Mouse (Mus musculus) liver, adult 2 months (tissue): ENCODE data around the gene Cd52. TPM values are rescaled to one million over a fixed set of nuclear protein-coding genes. Genes with fewer than 3 reads are reported as not detected.

Experiments
- DNase-seq: peaks from one replicate; pipeline ENCODE4 v3.0.0-alpha.2; 2011; ENCODE audit warnings: low read depth, low spot score; ENCODE audit errors: extremely low read depth
- H3K27ac ChIP-seq: fragments of 200-500 bp; replicated peaks from 2 replicates; pipeline ENCODE4 v1.5.1; 2012; ENCODE audit warnings: low read depth, mild to moderate bottlenecking, control low read depth, inconsistent platforms, low read length; ENCODE audit not compliant: insufficient read depth
- H3K27me3 ChIP-seq: fragments of 200-500 bp; 2 replicates; pipeline ENCODE4 v1.6.1; 2012; ENCODE audit warnings: mild to moderate bottlenecking, moderate library complexity, low read length, inconsistent platforms; ENCODE audit not compliant: control insufficient read depth, insufficient read depth
- H3K36me3 ChIP-seq: fragments of 200-500 bp; 2 replicates; pipeline ENCODE4 v1.6.1; 2012; ENCODE audit warnings: low read length, inconsistent platforms; ENCODE audit not compliant: control insufficient read depth, insufficient read depth
- H3K4me1 ChIP-seq: fragments of 200-500 bp; 2 replicates; pipeline ENCODE4 v1.6.1; 2011; ENCODE audit warnings: low read length; ENCODE audit not compliant: control insufficient read depth, insufficient read depth
- H3K4me3 ChIP-seq: fragments of 200-500 bp; 2 replicates; pipeline ENCODE4 v1.5.1; 2011; ENCODE audit warnings: low read depth, mild to moderate bottlenecking, control low read depth, low read length, moderate library complexity; ENCODE audit not compliant: insufficient read depth
- H3K79me2 ChIP-seq: fragments of 200-500 bp; 2 replicates; pipeline ENCODE4 v1.6.1; 2012; ENCODE audit warnings: inconsistent platforms, mild to moderate bottlenecking, low read length, moderate library complexity; ENCODE audit not compliant: control insufficient read depth, insufficient read depth
- H3K9ac ChIP-seq: fragments of 200-500 bp; 2 replicates; pipeline ENCODE4 v1.6.1; 2012; ENCODE audit warnings: low read depth, mild to moderate bottlenecking, control low read depth, inconsistent platforms, low read length
- CTCF ChIP-seq: fragments of 200-500 bp; IDR thresholded peaks from 2 replicates; pipeline ENCODE4 v1.5.1; 2011; ENCODE audit warnings: low read depth, low read length, control low read depth
- POLR2A ChIP-seq: fragments of 200-500 bp; IDR thresholded peaks from 2 replicates; pipeline ENCODE4 v1.6.1; 2011; ENCODE audit warnings: low read length, control low read depth; ENCODE audit not compliant: insufficient read depth; ENCODE audit errors: extremely low read depth
- WGBS: fragments of 180-500 bp; shearing (Covaris S2); methylation state at CpG from one replicate; pipeline ENCODE4 v1.1.7; 2018; 5-methylcytosine and 5-hydroxymethylcytosine counted together
- polyA plus RNA-seq: library from polyadenylated mRNA; depleted of rRNA; stranded (reverse); fragments of >200 nt; gene quantifications from 2 replicates; pipeline ENCODE4 v1.2.3, GENCODE M21; 2012
- total RNA-seq: library from RNA; depleted of rRNA; stranded (reverse); fragments of >200 nt; gene quantifications from 2 replicates; pipeline ENCODE4 v1.2.3, GENCODE M21; 2014

The Cd52 gene
- total and polyA plus RNA-seq, 2 experiments, result 10.4 to 20.0 TPM

- no peaks in the 10 kb centered on the region for H3K36me3 ChIP-seq
- no peaks in the 10 kb centered on the region for H3K4me1 ChIP-seq
- no peak for DNase-seq
- WGBS, result 82% methylated on average over 7 of the region's 7 CpGs
- no peaks in the 10 kb centered on the region for H3K27me3 ChIP-seq
- H3K4me3 ChIP-seq, result no peak overlapping the region
- TF ChIP-seq CTCF (no peak), POLR2A (no peak)
- H3K79me2 ChIP-seq, result no peaks in the 10 kb centered on the region
- no peak overlapping the region for H3K27ac ChIP-seq
- no peak overlapping the region for H3K9ac ChIP-seq
Observed at GRCm38 (mm10) chr4:134067833-134068544, 26.9 kb downstream of the Cd52 start.

DNA sequence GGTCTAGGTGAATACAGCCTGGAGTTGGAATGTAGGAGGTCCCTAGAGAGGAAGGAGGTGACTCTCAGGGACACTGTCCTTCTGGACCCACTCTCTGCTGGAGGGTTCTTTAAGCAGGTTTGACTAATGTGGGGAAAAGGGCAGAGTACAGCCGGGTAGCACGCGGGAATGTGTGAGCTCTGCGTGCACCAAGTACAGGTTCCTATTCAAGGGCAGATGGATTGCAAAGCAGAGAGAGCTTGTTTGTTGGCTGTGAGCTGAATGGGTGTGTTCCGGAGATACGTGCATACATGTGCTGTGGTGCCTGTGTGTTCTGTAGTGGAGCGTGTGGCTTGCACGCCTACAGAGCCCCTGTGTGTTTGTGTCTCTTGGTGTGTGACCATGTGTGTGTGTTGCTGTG, 27.5 kb downstream of the Cd52 start:
- Histone ChIP-seq H3K4me1 (no peaks in the 10 kb centered on the region; the same call in 1 of the 2 replicates), H3K4me3 (no peak overlapping the region), H3K27ac (no peak overlapping the region), H3K9ac (no peak overlapping the region), H3K79me2 (no peaks in the 10 kb centered on the region), H3K27me3 (no peaks in the 10 kb centered on the region), H3K36me3 (no peaks in the 10 kb centered on the region)
- peak; percentile 61 for DNase-seq
- no peak for TF ChIP-seq CTCF
- TF ChIP-seq POLR2A, result no peak
- 44% methylated on average over 8 of the region's 8 CpGs for WGBS

DNA sequence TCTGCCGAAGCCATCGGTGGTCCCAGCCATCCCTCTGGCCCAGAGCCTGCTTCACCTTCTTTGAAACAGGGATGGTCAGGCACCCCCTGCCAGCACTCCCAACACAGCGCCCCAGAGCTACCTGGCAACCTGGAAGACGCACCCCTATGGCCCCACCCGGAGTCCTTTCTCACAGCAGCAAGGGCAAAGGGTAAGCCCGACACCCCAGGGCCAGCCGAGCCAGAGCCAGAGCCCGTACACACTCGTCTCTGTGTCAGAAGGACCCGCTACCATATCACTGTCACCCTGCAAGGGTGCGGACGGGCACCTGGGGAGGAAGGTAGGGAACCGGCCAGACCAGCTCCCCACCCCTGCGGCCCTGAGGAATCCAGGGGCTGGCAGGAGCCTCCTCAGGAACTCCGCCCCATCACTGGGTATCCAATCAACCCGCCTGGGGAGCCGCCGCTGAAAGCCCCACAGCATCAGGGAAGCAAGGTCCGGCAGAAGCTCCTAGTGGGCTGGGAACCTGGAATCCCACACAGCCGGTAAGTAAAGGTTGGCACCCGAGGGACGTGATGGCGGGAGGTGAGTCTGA, 29.4 kb downstream of the Cd52 start:
- Histone ChIP-seq H3K27me3 (no peaks in the 10 kb centered on the region), H3K9ac (no peak overlapping the region), H3K27ac (no peak overlapping the region), H3K4me1 (no peaks in the 10 kb centered on the region; the same call in 1 of the 2 replicates), H3K4me3 (no peak overlapping the region), H3K36me3 (no peaks in the 10 kb centered on the region), H3K79me2 (no peaks in the 10 kb centered on the region)
- DNase-seq, result no peak
- TF ChIP-seq CTCF, result no peak
- no peak for TF ChIP-seq POLR2A
- 57% methylated on average over 23 of the region's 23 CpGs for WGBS

GRCm38 (mm10) chr4:134062561-134062960, 32.3 kb downstream of the Cd52 start:
- no peak for TF ChIP-seq CTCF
- no peak for TF ChIP-seq POLR2A
- Histone ChIP-seq H3K79me2 (no peaks in the 10 kb centered on the region), H3K9ac (no peak overlapping the region), H3K36me3 (no peaks in the 10 kb centered on the region), H3K27ac (no peak overlapping the region), H3K4me1 (no peaks in the 10 kb centered on the region; the same call in 1 of the 2 replicates), H3K4me3 (no peak overlapping the region), H3K27me3 (no peaks in the 10 kb centered on the region)
- DNase-seq, result no peak
- WGBS, result 56% methylated on average over 8 of the region's 8 CpGs

DNA sequence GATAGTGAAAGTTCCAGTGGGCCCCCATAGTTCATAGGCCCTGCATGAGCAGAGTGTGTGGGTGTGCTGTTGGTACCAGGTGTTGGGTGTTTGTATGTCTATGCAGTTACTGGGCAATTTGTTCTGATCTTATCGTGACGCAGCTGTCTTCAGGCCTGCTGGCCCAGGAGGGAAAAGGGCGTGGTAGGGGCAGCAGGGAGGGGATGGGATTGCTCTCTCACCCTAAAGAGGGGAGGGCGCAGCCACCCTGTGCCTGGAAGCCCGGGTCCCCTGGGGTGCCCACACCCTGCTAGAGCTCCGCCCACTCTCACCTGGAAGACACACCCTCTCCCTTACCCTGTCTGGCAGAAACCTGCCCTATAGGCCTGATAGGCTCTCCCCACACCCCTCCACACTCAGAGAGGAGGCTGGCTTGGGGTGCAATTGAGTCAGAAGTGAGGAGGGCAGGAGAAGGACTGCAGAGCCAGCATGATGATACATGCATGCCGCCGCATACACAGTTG, 32.9 kb downstream of the Cd52 start:
- Histone ChIP-seq H3K36me3 (no peaks in the 10 kb centered on the region), H3K9ac (no peak overlapping the region), H3K4me1 (no peaks in the 10 kb centered on the region; the same call in 1 of the 2 replicates), H3K79me2 (no peaks in the 10 kb centered on the region), H3K4me3 (no peak overlapping the region), H3K27me3 (no peaks in the 10 kb centered on the region), H3K27ac (no peak overlapping the region)
- no peak for DNase-seq
- WGBS, result 73% methylated on average over 8 of the region's 8 CpGs
- no peak for TF ChIP-seq POLR2A
- no peak for TF ChIP-seq CTCF
